Mouse (Mus musculus) kidney, adult 2 months (tissue): ENCODE data around the gene Rassf1.

Experiments used
- CTCF ChIP-seq: fragments of 200-500 bp; conservative IDR thresholded peaks from 2 replicates; pipeline ENCODE4 v1.5.1; 2011; ENCODE audit warnings: low read depth, mild to moderate bottlenecking, control low read depth, low read length, moderate library complexity, mixed read lengths; ENCODE audit not compliant: insufficient read depth, insufficient read length
- POLR2A ChIP-seq: fragments of 200-500 bp; IDR thresholded peaks from one replicate; pipeline ENCODE4 v1.6.1; 2011; ENCODE audit warnings: low read depth, low read length, control low read depth

- no peak for TF ChIP-seq CTCF
- TF ChIP-seq POLR2A = no peak
Measured at GRCm38 (mm10) chr9:107522400-107522711, 29.0 kb upstream of the Rassf1 start.
